Mouse (Mus musculus): ENCODE data around the gene Phf21a.

DNA sequence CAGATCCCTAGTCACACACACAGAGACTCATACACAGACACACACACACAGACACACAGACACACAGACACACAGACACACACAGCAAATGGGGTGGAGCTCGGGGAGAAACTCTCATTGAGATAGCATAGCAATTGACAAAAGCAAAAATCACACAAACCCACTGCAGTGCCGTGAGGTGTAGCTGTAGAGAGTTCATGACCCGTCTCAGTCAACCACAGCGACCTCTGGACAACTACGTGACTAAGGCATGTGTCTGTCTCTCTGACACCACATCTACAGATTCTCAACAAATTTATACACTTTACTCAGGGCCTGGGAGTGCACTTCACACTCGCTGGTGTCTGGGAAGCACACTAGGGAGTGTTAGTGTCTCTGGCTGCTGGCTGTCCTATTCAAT is 27.0 kb upstream of the Phf21a start:
- TF ChIP-seq EP300 (IDR thresholded peaks at IDR 0.05; ENCODE audit: low read depth) (no peak), CTCF (IDR thresholded peaks at IDR 0.05; ENCODE audit: low read depth) (no peak)
